Mouse (Mus musculus) spleen, adult 2 months (tissue): ENCODE results near the gene Golga2. TPM values are rescaled to one million over a fixed set of nuclear protein-coding genes. Genes with fewer than 3 reads are reported as not detected.

ENCODE experiments used
- DNase-seq, 2 experiments: peaks; one replicate each; pipeline versions ENCODE4 v3.0.0 to v3.0.0-alpha.2; 2012 to 2021; ENCODE audit warnings: low spot score in 2 of 2, low read depth in 1 of 2
- H3K27ac ChIP-seq: fragments of 200-500 bp; 2 replicates; pipeline ENCODE4 v1.5.1; 2012; ENCODE audit warnings: low read length, inconsistent platforms; ENCODE audit not compliant: insufficient read depth
- H3K27me3 ChIP-seq: fragments of 200-500 bp; 2 replicates; pipeline ENCODE4 v1.6.1; 2012; ENCODE audit warnings: mild to moderate bottlenecking, moderate library complexity, low read length, inconsistent platforms; ENCODE audit not compliant: control insufficient read depth, insufficient read depth
- H3K36me3 ChIP-seq: fragments of 200-500 bp; 2 replicates; pipeline ENCODE4 v1.6.1; 2012; ENCODE audit warnings: mild to moderate bottlenecking, low read length, inconsistent platforms; ENCODE audit not compliant: control insufficient read depth, insufficient read depth
- H3K4me1 ChIP-seq: fragments of 200-500 bp; 2 replicates; pipeline ENCODE4 v1.6.1; 2011; ENCODE audit warnings: inconsistent platforms; ENCODE audit not compliant: control insufficient read depth, insufficient read depth, insufficient read length
- H3K4me3 ChIP-seq: fragments of 200-500 bp; 2 replicates; pipeline ENCODE4 v1.5.1; 2011; ENCODE audit warnings: mild to moderate bottlenecking, inconsistent platforms; ENCODE audit not compliant: insufficient read depth, insufficient read length; ENCODE audit errors: extremely low read depth
- CTCF ChIP-seq: fragments of 200-500 bp; IDR thresholded peaks from 2 replicates; pipeline ENCODE4 v1.5.1; 2011; ENCODE audit warnings: mild to moderate bottlenecking, inconsistent platforms; ENCODE audit not compliant: insufficient read depth, insufficient read length, insufficient replicate concordance; ENCODE audit errors: extremely low read depth
- POLR2A ChIP-seq: fragments of 200-500 bp; IDR thresholded peaks from 2 replicates; pipeline ENCODE4 v1.6.1; 2011; ENCODE audit warnings: low read depth, low read length, inconsistent platforms
- WGBS: fragments of 180-500 bp; shearing (Covaris S2); methylation state at CpG from one replicate; pipeline ENCODE4 v1.1.7; 2018; 5-methylcytosine and 5-hydroxymethylcytosine counted together
- polyA plus RNA-seq: library from polyadenylated mRNA; depleted of rRNA; stranded (reverse); fragments of >200 nt; gene quantifications from 2 replicates; pipeline ENCODE4 v1.2.3, GENCODE M21; 2012

The Golga2 gene
- polyA plus RNA-seq, 1 experiment, result 21.4 TPM

DNA sequence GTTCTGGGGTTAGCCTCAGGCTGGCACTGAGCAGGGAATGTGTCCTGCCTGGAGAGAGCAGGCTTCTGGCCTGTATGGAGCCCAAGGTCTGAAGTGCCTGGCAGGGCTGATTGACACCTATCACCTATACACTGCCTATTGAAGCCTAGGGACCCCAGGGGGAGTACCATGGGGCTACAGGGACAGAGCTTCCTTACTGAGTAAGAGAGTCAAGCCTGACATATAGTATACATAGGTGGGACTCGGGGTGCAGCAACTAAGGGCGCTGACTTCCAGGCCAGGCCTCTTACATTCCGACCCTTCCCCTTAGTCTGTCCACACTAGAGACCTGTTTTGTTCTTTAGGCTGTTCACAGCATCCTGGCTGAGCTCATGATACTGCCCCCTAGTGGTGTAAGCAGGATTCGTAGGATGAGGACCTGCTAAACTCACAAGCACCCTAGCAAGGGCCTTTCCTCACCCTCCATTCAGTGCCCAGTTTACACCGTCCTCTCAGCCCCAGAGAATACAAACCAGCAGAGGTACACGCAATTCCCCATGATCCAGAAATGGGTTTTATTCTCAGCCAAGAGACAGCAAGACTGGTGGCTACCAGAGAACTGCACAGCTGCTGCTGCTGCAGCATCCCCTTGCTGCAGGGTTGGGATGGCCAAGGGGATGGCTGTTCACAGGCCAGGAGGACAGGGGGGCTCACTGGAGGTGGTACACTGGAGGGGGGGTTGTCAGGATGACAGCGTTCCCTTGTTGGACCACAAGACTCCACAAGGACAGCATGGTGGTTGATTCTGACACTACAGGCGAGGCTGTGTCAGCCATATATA, 21.0 kb downstream of the Golga2 start:
- Histone ChIP-seq H3K4me3 (no peak overlapping the region), H3K36me3 (peaks cover 22% of the 10 kb centered on the region), H3K4me1 (peaks cover 14% of the 10 kb centered on the region), H3K27ac (no peak overlapping the region), H3K27me3 (peaks cover 10% of the 10 kb centered on the region)
- 73% methylated on average over 8 of the region's 8 CpGs for WGBS
- TF ChIP-seq CTCF (no peak), POLR2A (no peak)
- peak; percentile 19 to 42 for DNase-seq

DNA sequence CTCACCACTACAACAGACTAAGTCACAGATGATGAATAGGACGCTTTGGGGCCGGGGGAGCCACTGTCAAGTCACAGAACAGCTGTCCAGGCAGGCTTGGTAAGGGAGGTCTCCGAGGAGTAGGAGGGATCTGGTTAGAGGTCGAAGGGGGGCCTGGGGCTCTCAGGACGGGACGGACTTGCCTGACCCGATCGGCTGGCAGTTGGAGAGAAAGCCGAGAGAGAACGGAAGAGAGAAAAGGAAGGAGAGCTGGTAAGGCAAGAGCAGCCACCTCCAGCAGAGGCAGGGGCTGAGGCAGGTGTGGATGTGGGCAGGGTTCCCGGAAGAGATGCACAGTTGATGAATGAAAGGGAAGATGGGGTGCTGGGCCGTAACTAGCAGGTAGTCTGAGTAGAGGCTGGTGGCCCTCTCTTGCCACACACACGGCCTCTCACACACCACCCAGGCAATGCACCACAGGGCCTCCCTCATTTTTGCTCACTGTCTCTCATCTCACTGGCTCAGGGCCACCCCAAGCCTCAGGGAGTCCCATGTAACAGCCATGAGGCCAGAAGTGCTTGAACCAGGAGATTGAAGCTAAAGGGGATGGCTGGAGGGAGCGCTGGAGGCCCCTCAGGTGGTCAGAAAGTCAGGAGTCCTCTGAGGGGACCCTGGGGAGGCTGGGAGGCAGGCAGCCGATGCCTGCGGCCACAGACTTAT, 21.8 kb downstream of the Golga2 start:
- H3K27ac ChIP-seq, result no peak overlapping the region
- H3K4me3 ChIP-seq, result no peak overlapping the region
- peaks cover 14% of the 10 kb centered on the region for H3K4me1 ChIP-seq
- H3K27me3 ChIP-seq, result peaks cover 10% of the 10 kb centered on the region
- TF ChIP-seq POLR2A (no peak), CTCF (no peak)
- 89% methylated on average over 16 of the region's 16 CpGs for WGBS
- DNase-seq, result no peak
- H3K36me3 ChIP-seq, result peaks cover 15% of the 10 kb centered on the region

DNA sequence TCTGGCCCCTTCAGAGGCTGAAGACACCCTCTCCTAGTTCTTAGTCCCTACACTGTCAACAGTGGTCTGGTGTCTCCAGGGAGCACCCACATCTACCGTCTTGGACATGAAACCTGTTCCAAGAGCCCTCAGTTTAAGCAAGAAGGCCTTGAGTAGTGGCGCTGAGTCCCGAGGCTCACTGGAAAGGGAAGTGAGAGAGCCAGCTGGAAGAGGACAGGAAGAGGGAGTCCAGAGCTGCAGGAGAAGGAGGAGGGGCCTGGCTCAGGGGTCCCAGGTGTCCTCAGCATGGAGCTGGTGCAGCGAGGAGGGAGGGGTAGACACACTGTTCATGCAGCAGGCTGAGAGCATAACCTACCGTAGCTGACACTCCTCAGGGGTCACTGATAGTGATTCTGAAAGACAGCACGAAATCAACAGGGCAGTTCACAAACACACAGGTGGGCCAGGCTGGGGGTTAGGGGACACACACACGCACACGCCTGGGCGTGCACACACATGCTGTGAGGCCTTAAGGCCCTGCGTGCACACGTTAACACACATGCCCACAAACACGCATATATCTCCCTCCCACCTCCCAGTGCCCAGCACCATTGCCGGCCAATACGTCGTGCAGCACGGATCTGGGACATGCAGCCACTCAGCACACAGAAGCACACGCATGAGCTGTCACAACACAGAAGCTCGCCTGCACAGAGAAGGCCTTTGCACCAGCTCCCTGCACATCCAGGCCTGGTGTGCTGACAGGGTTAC, 23.1 kb downstream of the Golga2 start:
- WGBS, result 77% methylated on average over 18 of the region's 18 CpGs
- Histone ChIP-seq H3K27ac (no peak overlapping the region), H3K27me3 (peaks cover 10% of the 10 kb centered on the region), H3K36me3 (peaks cover 12% of the 10 kb centered on the region), H3K4me1 (peaks cover 14% of the 10 kb centered on the region), H3K4me3 (no peak overlapping the region)
- TF ChIP-seq CTCF (no peak), POLR2A (no peak)
- no peak for DNase-seq

DNA sequence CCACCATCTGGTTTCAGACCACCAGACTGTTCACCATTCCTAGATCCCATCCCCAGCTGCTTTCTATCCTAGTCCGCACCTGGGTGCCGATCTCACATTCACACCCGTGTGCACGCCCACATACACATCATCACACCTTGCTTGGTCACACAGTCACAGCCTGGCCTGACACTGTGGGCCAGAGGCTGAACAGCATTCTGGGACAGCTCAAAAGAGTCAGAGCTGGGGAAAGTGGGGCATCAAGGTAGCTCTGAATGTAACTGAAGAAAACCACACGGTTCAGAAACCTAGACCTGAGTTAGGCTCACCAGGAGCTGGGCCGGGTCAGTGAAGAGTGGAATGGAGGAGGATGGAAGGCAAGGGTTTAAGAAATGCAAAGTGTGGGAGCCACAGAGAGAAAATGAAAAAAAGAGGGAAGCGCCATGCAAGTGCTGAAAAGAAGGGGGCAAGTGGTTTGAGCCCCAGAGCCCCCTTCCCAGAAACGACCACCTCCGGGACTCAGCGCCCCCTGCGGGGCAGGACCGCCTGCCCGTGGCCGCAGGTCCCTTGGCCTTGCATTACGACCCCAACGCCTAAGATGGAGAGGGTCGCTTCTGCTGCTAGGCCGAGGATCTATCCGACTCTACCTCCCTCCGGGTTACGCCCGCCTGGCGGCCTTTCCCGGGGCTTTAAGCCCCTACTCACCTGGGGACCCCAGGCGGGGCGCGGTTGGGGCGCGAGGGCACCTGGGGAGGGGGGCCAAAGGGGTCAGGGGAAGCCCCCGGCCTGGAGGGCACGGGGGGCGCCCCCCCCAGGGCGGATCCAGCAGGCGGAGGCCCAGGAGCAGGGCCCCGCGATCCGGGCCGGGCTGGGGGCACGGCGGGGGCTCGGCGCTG, 24.5 kb downstream of the Golga2 start:
- Histone ChIP-seq H3K27ac (no peak overlapping the region), H3K4me3 (peak overlapping the region; percentile 16; the same call in 1 of the 2 replicates), H3K27me3 (peaks cover 10% of the 10 kb centered on the region), H3K4me1 (peaks cover 14% of the 10 kb centered on the region), H3K36me3 (peaks cover 2% of the 10 kb centered on the region)
- TF ChIP-seq CTCF (no peak), POLR2A (no peak)
- 12% methylated on average over 42 of the region's 42 CpGs for WGBS
- no peak for DNase-seq

DNA sequence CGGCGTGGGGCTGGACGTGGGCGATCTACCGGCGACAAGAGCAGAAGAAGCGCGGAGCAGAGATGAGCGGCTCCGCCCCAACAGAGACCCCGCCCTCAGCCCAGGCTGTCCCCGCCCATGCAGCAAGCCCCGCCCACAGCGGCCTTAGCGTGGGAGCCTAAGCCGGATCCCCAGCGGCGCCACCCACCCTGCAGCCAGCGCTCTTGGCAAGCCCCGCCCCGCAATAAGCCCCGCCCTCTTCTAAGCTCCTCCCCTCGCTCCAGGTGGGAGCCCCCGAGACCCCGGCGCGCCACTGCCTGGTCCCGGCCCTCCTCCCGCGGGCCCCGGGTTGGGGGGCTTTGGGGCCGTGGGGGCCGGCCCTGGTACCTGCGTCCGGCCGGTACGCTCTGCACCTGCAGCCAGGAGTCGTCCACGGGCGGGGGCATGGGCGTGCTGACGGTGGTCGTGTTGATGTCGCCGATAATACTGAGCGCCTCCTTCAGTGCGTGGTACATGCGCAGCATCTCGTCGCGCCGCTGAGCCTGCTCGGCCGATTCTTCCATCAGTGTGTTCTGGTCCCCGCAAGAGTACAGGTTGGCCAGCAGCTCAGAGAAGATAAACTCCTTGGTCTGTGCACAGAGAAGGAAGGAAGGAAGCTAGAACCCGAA, 25.3 kb downstream of the Golga2 start:
- H3K27me3 ChIP-seq, result peaks cover 10% of the 10 kb centered on the region
- peak overlapping the region; percentile 16; the same call in 1 of the 2 replicates for H3K4me3 ChIP-seq
- H3K36me3 ChIP-seq, result no peaks in the 10 kb centered on the region
- 2% methylated on average over 56 of the region's 56 CpGs for WGBS
- H3K4me1 ChIP-seq, result peaks cover 14% of the 10 kb centered on the region
- TF ChIP-seq CTCF (no peak), POLR2A (no peak)
- no peak overlapping the region for H3K27ac ChIP-seq
- peak; percentile 54 to 78 for DNase-seq

DNA sequence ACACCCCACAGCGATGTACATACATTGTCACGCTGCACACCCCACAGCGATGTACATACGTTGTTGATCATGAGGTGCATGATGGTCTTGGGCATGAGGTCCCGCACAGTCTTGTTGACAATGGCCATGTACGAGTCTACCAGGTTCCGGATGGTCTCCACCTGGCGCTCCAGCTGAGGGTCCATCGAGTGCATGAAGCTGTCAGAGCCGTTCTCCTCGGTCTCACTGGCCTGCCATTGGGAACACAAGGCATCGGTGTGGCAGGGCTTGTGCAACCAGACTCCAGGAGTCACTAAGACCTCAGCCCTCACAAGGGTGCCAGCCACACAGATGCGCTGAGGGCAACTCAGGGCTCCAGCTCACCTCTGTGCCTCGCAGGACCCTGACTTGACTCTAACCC, 27.6 kb downstream of the Golga2 start:
- TF ChIP-seq POLR2A (no peak), CTCF (no peak)
- H3K4me3 ChIP-seq, result no peak overlapping the region
- H3K27ac ChIP-seq, result no peak overlapping the region
- H3K4me1 ChIP-seq, result peaks cover 14% of the 10 kb centered on the region
- H3K27me3 ChIP-seq, result peaks cover 11% of the 10 kb centered on the region
- DNase-seq, result no peak
- 96% methylated on average over 14 of the region's 14 CpGs for whole genome bisulfite sequencing
- no peaks in the 10 kb centered on the region for H3K36me3 ChIP-seq
